Mouse (Mus musculus) c-Kit-negative CD71-positive TER-119-positive erythroid progenitor cells, embryonic 14.5 days (primary cell): ENCODE data around the gene Plvap.
A peak's percentile ranks its signal among the peaks of the same experiment; 100 is the strongest.

ENCODE experiments used
- DNase-seq: peaks from one replicate; pipeline ENCODE4 v3.0.0-alpha.2; 2013; ENCODE audit warnings: low read depth, low spot score

Plvap gene

GRCm38 (mm10) chr8:71465733-71466132 lies 45.8 kb downstream of the Plvap start:
- no peak for DNase-seq

GRCm38 (mm10) chr8:71464513-71465500 lies 46.7 kb downstream of the Plvap start, which contains the start of gene Mrpl34:
Mrpl34 (plus strand) TSS chr8:71464959.
- peak; percentile 100 for DNase-seq

GRCm38 (mm10) chr8:71463188-71464033 lies 48.1 kb downstream of the Plvap start, which contains the start of gene Abhd8:
Abhd8 (minus strand) TSS chr8:71463655.
- DNase-seq = peak; percentile 93

- no peak for DNase-seq
These were observed 48.8 kb downstream of the Plvap start for GRCm38 (mm10) chr8:71462786-71463185.

- DNase-seq = no peak
These were observed 49.4 kb downstream of the Plvap start for GRCm38 (mm10) chr8:71462191-71462590.

GRCm38 (mm10) chr8:71461152-71461840 lies 50.3 kb downstream of the Plvap start:
- no peak for DNase-seq

GRCm38 (mm10) chr8:71460716-71461115 lies 50.8 kb downstream of the Plvap start:
- no peak for DNase-seq

- no peak for DNase-seq
These were observed 53.8 kb downstream of the Plvap start for GRCm38 (mm10) chr8:71457659-71458270.

GRCm38 (mm10) chr8:71456906-71457305 lies 54.6 kb downstream of the Plvap start:
- peak; percentile 42 for DNase-seq

GRCm38 (mm10) chr8:71454668-71455067 lies 56.9 kb downstream of the Plvap start:
- no peak for DNase-seq

GRCm38 (mm10) chr8:71452669-71453068 lies 58.9 kb downstream of the Plvap start:
- DNase-seq = no peak

- no peak for DNase-seq
These were observed 59.8 kb downstream of the Plvap start for GRCm38 (mm10) chr8:71451777-71452176.

- no peak for DNase-seq
These were observed 60.2 kb downstream of the Plvap start for GRCm38 (mm10) chr8:71451337-71451736.
